Mouse (Mus musculus): ENCODE measurements around the gene Zfp874a.

Gene Zfp874a

DNA sequence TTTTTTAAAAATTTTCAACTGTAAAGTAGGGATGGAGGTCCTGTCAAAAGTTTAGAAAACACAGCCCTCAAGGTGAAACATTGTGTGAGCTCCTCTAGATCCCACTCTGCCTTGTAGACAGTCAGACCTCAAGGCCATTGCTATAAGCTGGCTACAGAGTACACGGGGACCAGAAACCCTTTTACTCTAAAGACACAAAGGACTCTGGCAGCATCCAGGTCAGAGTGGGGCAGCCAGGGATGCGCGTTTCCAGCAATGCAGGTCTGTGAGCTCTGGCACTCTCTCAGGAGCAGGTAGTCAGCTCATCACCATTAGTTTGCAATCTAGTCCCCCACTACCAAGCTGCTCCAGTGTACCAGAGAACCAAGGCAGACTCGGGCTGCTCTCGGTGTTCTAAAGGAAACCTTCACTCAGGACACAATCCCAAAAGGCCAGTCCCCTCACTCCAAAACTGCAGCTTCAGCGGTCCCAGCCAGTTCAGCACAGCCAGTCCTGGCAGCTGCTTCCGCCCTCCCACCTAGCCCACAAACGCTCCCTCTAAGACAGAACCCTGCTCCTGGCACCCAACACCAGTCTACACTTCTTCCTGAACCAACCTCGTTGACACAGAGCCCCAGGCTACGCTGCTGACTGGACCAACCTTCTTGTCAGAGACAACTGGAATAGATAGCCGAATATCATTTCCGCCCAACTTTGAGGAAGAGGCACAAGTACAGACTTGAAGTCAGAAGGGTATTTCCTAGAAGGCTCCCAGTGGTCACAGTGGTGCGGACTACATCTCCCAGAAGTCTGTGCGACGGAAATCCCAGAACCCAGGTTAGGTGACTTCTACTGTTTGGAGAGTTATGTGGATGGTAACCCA, 76.1 kb downstream of the Zfp874a start, which contains the start of the genes Gm28041 and Zfp456:
Gm28041 (minus strand) TSS at position 684 of the 862 bp plus-strand sequence.
Zfp456 (minus strand) TSS at position 761 of the 862 bp plus-strand sequence.
- peak; percentile 74 for DNase-seq

Measured in retina, postnatal 1 day (tissue).